Mouse (Mus musculus): Measurements from ENCODE around the gene Fam185a. TPM values are rescaled to one million over a fixed set of nuclear protein-coding genes. Genes with fewer than 3 reads are reported as not detected.

Gene Fam185a
- polyA plus RNA-seq, 1 experiment from 2014 or later: 5.7 TPM

GRCm38 (mm10) chr5:21492213-21492612 is 67.5 kb downstream of the Fam185a start:
- Histone ChIP-seq H3K9me3 (ENCODE audit: low read depth, low read length) (no peaks in the 10 kb centered on the region), H3K27me3 (ENCODE audit: insufficient read depth, low read length) (no peaks in the 10 kb centered on the region), H3K4me1 (ENCODE audit: insufficient read depth) (no peaks in the 10 kb centered on the region), H3K4me3 (ENCODE audit: low read depth, low read length) (no peak overlapping the region), H3K9ac (no peak overlapping the region), H3K4me2 (no peak overlapping the region), H3K27ac (ENCODE audit: low read depth) (no peak overlapping the region), H3K36me3 (ENCODE audit: insufficient read depth) (no peaks in the 10 kb centered on the region)
- DNase-seq (no peak), ATAC-seq (ENCODE audit: insufficient read depth) (no peak)
- no peak for TF ChIP-seq CTCF (IDR thresholded peaks at IDR 0.05; ENCODE audit: low read depth)
- 64% methylated on average over 3 of the region's 3 CpGs for WGBS

GRCm38 (mm10) chr5:21493294-21493999 is 68.7 kb downstream of the Fam185a start:
- Histone ChIP-seq H3K27me3 (ENCODE audit: insufficient read depth, low read length) (no peaks in the 10 kb centered on the region), H3K27ac (ENCODE audit: low read depth) (no peak overlapping the region), H3K4me1 (ENCODE audit: insufficient read depth) (no peaks in the 10 kb centered on the region), H3K4me3 (ENCODE audit: low read depth, low read length) (no peak overlapping the region), H3K36me3 (ENCODE audit: insufficient read depth) (no peaks in the 10 kb centered on the region), H3K9me3 (ENCODE audit: low read depth, low read length) (no peaks in the 10 kb centered on the region), H3K9ac (no peak overlapping the region), H3K4me2 (no peak overlapping the region)
- DNase-seq (no peak), ATAC-seq (ENCODE audit: insufficient read depth) (no peak)
- WGBS: 84% methylated on average over 8 of the region's 8 CpGs
- no peak for TF ChIP-seq CTCF (IDR thresholded peaks at IDR 0.05; ENCODE audit: low read depth)

GRCm38 (mm10) chr5:21494781-21495180 is 70.0 kb downstream of the Fam185a start:
- H3K9ac ChIP-seq: no peak overlapping the region
- H3K27ac ChIP-seq (ENCODE audit: low read depth): no peak overlapping the region
- no peak overlapping the region for H3K4me2 ChIP-seq
- H3K4me3 ChIP-seq (ENCODE audit: low read depth, low read length): no peak overlapping the region
- TF ChIP-seq CTCF (IDR thresholded peaks at IDR 0.05; ENCODE audit: low read depth): no peak
- DNase-seq: no peak
- WGBS: 52% methylated on average over 3 of the region's 3 CpGs
- H3K9me3 ChIP-seq (ENCODE audit: low read depth, low read length): no peaks in the 10 kb centered on the region
- H3K36me3 ChIP-seq (ENCODE audit: insufficient read depth): no peaks in the 10 kb centered on the region
- H3K27me3 ChIP-seq (ENCODE audit: insufficient read depth, low read length): no peaks in the 10 kb centered on the region
- no peaks in the 10 kb centered on the region for H3K4me1 ChIP-seq (ENCODE audit: insufficient read depth)
- ATAC-seq (ENCODE audit: insufficient read depth): no peak

GRCm38 (mm10) chr5:21496321-21496720 is 71.6 kb downstream of the Fam185a start:
- no peak overlapping the region for H3K9ac ChIP-seq
- peaks cover 3% of the 10 kb centered on the region; the same call in 1 of the 2 replicates for H3K4me1 ChIP-seq (ENCODE audit: insufficient read depth)
- WGBS: 56% methylated on average over 6 of the region's 6 CpGs
- H3K36me3 ChIP-seq (ENCODE audit: insufficient read depth): no peaks in the 10 kb centered on the region
- H3K27me3 ChIP-seq (ENCODE audit: insufficient read depth, low read length): no peaks in the 10 kb centered on the region
- TF ChIP-seq CTCF (IDR thresholded peaks at IDR 0.05; ENCODE audit: low read depth): no peak
- no peak overlapping the region for H3K27ac ChIP-seq (ENCODE audit: low read depth)
- DNase-seq (peak; percentile 42), ATAC-seq (ENCODE audit: insufficient read depth) (peak; percentile 36; the same call in 1 of the 2 replicates)
- H3K4me3 ChIP-seq (ENCODE audit: low read depth, low read length): no peak overlapping the region
- no peaks in the 10 kb centered on the region for H3K9me3 ChIP-seq (ENCODE audit: low read depth, low read length)
- no peak overlapping the region for H3K4me2 ChIP-seq

DNA sequence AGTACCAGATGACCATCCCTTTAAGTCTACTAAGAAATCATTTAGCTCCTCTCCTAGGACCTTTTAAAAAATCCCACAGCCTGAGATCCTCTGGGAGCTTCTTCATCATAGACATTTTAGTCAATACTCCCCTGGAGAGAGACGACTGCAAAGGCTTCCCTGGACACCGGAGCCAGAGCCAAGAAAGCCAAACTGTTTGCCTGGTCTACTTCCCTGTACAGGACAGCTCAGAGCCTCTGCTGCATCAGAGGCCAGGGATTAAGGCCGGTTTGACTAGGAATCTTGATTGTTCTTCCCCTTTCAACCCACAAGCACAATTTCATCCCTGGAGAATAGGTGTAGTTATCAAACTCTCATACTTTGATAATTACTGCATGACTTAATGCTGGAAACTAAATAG is 72.1 kb downstream of the Fam185a start:
- ATAC-seq (ENCODE audit: insufficient read depth): no peak
- no peak overlapping the region for H3K4me2 ChIP-seq
- TF ChIP-seq CTCF (IDR thresholded peaks at IDR 0.05; ENCODE audit: low read depth): no peak
- no peak for DNase-seq
- no peak overlapping the region for H3K4me3 ChIP-seq (ENCODE audit: low read depth, low read length)
- H3K9me3 ChIP-seq (ENCODE audit: low read depth, low read length): no peaks in the 10 kb centered on the region
- WGBS: 70% methylated on average over 3 of the region's 3 CpGs
- no peak overlapping the region for H3K27ac ChIP-seq (ENCODE audit: low read depth)
- H3K9ac ChIP-seq: no peak overlapping the region
- H3K27me3 ChIP-seq (ENCODE audit: insufficient read depth, low read length): no peaks in the 10 kb centered on the region
- no peaks in the 10 kb centered on the region for H3K36me3 ChIP-seq (ENCODE audit: insufficient read depth)
- peaks cover 3% of the 10 kb centered on the region; the same call in 1 of the 2 replicates for H3K4me1 ChIP-seq (ENCODE audit: insufficient read depth)

- H3K27ac ChIP-seq (ENCODE audit: low read depth): no peak overlapping the region
- H3K36me3 ChIP-seq (ENCODE audit: insufficient read depth): no peaks in the 10 kb centered on the region
- no peaks in the 10 kb centered on the region for H3K9me3 ChIP-seq (ENCODE audit: low read depth, low read length)
- H3K9ac ChIP-seq: no peak overlapping the region
- DNase-seq (no peak), ATAC-seq (ENCODE audit: insufficient read depth) (no peak)
- 78% methylated on average over 2 of the region's 2 CpGs for WGBS
- H3K4me2 ChIP-seq: no peak overlapping the region
- H3K4me1 ChIP-seq (ENCODE audit: insufficient read depth): peaks cover 3% of the 10 kb centered on the region; the same call in 1 of the 2 replicates
- TF ChIP-seq CTCF (IDR thresholded peaks at IDR 0.05; ENCODE audit: low read depth): no peak
- no peak overlapping the region for H3K4me3 ChIP-seq (ENCODE audit: low read depth, low read length)
- no peaks in the 10 kb centered on the region for H3K27me3 ChIP-seq (ENCODE audit: insufficient read depth, low read length)
Measured at GRCm38 (mm10) chr5:21498490-21498889, 73.7 kb downstream of the Fam185a start.

GRCm38 (mm10) chr5:21498925-21499324 is 74.2 kb downstream of the Fam185a start:
- H3K36me3 ChIP-seq (ENCODE audit: insufficient read depth): no peaks in the 10 kb centered on the region
- H3K9ac ChIP-seq: no peak overlapping the region
- no peak overlapping the region for H3K27ac ChIP-seq (ENCODE audit: low read depth)
- H3K4me1 ChIP-seq (ENCODE audit: insufficient read depth): peaks cover 3% of the 10 kb centered on the region; the same call in 1 of the 2 replicates
- WGBS: 71% methylated on average over 11 of the region's 11 CpGs
- H3K9me3 ChIP-seq (ENCODE audit: low read depth, low read length): no peaks in the 10 kb centered on the region
- no peak overlapping the region for H3K4me3 ChIP-seq (ENCODE audit: low read depth, low read length)
- no peak for TF ChIP-seq CTCF (IDR thresholded peaks at IDR 0.05; ENCODE audit: low read depth)
- no peak for ATAC-seq (ENCODE audit: insufficient read depth)
- DNase-seq: no peak
- H3K4me2 ChIP-seq: no peak overlapping the region
- H3K27me3 ChIP-seq (ENCODE audit: insufficient read depth, low read length): no peaks in the 10 kb centered on the region

Measured in lung, embryonic 14.5 days (tissue).